Mouse (Mus musculus) left cerebral cortex, adult 11 months (tissue): ENCODE data around the gene Asb5.
"Not testable (repeated sequence)": the region's sequence is repeated elsewhere in the genome, so short reads cannot be mapped to it uniquely, and the experiment has no call there.

ENCODE experiments used
- DNase-seq: peaks from one replicate; pipeline ENCODE4 v3.0.0; 2022; ENCODE audit warnings: low spot score

Asb5 gene

DNA sequence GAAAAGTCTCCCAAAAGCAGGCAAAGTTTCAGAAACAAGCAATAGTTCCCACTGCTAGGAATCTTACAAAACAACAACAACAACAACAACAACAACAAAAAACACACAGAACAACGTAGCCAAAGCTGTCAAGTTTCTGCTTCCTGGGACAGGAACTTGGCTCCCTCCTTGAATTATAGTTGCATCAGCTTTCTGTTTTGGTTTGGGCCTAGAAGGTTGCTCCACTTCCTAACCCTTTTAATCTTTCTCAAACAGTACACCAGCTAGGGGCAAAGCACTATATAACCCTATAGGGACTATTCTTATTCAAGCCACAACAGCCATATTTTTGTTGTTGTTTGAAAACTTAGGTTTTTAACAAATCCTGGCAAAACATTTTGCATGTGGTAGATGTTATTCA lies 12.0 kb downstream of the Asb5 start:
- DNase-seq = no peak

DNA sequence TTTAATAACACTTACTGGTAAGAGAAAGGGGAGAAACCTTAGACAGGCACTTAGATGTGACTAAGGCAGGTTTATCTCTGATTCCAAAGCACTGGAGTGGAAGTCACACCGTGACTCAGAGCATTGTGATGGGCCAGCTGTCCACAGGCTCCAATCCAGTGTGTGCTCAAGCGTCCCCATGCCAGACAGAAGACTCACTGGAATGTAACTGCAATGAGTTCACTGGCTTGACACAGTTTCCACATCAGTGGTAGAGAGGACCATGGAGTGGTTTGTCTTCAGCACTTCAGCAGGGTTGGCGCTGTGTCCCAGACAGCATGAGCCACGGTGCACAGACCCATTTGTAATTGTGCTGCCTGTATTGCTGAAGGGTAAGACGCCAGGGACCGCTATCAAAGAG lies 19.0 kb downstream of the Asb5 start:
- DNase-seq = no peak

DNA sequence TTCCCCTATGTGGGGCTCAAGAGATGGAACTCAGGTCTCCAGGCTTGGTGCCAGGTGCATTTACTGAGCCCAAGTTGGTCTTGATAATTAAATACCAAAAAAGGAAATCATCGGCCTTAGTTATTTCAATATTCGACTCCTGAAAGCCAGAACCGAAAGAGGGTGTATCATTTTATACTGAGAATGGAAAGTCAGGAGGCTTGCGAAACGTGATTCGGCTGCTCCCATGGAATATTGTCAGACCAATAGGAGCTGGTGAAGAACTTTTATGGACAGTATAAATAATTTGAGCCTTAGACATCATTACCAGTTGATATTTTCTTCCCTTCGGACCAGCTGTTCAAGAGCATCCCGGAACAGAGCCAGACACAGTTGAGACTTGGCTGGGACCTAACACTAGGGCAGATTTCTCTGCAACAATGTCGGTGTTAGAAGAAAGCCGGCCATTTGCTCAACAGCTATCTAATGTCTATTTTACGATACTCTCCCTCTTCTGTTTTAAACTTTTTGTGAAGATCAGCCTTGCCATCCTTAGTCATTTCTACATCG lies 20.7 kb downstream of the Asb5 start:
- DNase-seq = no peak

DNA sequence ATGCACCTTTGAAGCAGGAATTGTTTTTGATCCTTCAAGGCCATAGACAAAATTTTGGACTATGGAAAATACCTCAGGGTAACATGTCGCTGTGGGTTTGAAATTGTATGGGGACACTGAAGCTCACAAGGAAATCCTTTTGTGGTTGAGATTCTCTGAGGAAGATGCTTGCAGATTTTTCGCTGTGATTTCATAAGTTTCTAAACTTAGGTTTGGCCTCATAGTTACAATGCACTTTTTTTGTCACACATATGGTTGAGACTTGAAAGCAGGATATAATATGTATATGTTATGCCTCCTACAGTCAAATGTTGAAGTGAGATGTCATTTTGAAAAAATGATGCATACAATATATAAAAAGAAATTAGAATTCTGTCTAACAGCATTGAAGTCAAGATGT lies 25.5 kb downstream of the Asb5 start:
- DNase-seq = no peak

DNA sequence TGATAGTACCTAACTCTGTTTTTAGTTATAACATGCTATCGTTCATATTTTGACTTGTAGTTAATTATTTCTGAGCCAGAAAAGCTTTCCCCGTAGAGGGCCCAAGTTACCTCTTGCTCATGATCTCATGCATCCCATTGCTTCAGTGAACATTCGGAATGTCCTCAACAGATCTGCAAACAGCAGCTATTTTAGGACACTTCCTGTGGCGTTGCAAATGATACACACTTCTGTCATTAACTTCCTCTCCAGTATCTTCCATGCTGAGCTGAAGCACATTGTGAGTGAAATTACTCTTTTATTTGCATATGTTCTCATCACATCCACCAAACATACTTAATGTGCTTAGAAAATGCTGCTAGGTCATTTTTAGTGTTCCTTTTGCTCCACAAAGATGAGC lies 32.8 kb downstream of the Asb5 start:
- no peak for DNase-seq

DNA sequence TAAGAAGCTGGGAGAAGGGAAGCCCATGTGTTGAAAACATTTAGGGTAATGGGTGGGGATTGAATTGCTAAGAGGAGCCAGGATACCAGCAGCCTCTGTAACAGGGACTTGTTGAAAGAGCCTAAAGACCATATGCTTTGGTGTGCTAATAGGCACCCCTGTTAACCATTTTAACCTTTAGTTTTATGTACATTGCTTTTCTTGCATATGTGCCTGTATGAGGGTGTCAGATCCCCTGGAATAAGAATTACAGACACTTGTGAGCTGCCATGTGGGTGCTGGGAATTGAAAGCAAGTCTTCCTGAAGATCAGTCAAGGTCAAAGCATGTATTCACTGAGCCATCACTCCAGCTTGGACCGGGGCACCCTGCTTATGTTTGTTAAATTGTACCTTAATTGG lies 35.8 kb downstream of the Asb5 start:
- DNase-seq = no peak

DNA sequence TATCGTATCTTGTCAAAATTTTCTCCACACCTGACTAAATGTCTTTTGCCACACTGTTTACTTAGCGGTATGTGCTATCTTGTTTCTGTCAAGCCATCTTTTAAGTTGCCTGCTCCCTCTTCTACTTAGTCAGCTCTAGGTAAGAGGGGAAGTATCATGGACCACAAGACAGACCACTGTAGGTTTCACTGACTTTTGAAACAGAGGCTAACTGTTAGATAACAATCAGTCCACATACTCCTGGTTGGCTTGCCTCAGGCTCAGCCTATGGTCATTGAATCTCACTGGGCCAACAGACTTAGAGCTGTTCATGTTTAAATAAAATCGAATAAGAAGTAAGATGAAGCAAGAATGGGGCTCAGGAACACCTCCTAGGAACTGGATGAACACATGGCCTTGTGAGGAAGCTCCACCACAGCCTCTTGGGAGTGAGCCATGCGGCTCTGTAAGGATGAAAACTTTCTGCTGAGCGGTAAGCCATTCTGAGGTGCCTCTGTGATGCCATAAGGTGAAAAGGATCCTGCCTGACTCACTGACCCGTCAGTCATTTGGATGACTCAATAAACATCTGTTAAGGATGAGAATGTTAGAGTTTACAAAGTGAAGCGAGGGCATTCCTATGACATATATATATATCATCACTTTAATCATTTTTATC lies 36.4 kb downstream of the Asb5 start:
- DNase-seq = no peak

DNA sequence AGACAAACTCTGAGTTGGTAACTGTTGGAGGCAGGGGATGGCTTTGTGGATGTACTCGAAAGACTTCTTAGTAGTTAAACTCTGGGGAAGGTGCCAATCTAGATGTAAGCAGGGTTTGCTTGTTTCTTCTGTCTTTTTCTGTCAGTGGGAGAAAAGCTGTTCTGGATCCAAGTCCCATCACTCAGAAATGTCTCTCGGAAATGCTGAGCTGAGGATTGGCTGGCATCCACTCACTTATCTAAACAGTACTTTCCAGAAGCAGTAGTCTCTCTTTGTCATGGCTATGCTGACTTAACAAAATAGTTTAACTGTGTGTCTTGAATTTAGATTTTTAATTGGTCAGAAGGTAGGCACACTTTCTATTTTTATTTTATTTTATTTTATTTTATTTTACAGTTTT lies 37.8 kb downstream of the Asb5 start:
- no peak for DNase-seq

DNA sequence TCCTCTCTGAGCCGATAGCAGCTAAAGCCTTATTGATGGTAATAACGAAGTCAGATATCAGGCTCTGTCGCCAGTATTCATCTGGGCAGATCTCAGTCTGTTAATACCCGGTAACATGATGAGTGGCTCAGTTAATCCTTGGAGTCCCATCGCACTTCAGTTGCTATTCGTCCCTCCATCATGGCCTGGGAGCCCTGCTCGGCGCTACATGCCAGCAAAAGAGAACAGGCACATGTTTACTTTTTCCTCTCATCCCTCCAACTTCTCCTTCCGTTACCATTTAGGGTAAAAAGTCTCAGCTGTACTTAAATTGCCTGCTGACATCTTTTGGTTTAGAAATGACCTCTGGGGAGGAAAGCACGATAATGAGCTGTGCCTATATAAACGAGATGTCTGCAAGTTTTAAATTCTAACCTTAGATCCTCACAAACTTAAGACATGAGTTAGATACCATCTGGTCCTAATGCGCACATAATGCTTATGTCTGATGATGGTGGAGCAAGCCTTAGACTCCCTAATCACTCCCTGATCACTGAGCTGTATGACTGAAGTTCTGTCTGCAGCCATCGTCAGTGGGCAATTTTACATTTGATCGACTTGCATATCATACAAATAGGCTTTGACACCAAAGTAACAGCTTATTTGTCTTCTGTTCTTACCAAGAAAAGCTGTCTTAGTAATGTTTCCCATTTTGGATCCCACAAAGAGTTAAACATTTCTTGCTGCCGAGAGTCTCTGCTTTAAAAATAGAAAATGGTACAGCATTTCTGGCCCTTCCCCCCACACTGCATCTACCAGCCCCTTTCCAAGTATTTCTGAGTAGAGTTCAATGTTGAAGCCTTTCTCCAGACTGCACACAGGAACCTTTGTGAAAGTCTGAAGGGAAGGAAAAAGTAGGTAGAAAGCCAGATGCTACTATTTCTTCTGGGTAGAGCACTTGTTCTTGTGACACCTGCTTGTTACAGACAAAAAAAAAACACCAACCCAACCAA lies 41.5 kb downstream of the Asb5 start:
- no peak for DNase-seq

DNA sequence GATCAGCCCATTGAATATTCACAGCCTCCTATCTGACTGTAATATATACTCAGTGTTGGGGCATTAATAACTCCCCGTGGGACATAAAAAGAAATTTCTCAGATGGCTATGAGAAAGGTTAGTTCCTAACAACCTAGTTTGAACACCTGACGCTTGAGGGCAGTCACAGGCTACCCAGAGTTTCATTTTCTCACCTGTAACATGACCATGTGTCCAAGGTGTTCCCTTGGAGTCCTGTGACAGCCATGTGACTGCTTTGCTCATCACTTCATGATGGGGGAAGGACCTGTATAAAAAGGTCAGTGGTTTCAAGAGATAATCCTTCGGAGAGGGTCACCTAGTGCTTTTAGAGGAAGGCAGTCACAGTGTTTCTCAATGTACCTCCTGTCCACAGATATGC lies 52.1 kb downstream of the Asb5 start:
- no peak for DNase-seq

DNA sequence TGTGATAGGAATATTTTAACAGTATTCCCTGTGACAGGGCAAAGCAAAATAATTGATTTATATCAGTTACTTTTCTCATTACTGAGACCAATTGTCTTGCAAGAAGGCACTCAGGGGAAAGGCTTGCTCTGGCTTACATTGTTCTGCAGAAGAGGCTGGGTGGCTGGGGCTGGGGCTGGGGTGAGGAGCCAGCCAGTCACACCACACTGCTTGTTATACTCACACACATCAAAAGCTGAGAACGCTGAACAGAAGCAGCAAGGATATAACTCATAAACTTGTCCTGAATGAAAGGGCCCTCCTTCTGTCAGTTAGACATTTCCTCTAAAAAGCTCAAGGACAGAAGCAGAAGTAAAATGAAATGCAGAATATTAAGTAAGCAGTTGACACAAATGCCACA lies 53.5 kb downstream of the Asb5 start:
- no peak for DNase-seq

DNA sequence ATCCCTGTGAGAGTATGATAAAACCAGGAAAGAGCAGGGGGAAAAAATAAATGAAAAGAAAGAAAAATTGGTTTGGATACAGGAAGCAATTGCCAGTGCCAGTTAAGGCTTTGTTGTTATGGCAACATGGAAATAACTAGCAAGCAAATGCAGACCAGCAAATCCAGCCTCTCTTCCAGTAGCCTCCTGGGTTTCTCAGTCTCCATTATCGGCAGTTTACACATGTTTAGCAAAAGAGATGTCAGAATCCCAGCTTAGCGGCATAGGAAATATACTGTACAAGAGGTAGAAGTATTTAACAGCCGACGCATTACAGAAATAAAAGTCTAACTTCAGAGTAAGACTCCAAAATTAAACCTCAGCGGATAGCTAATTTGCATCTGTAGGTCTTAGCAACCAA lies 65.3 kb downstream of the Asb5 start:
- peak; percentile 18 for DNase-seq

DNA sequence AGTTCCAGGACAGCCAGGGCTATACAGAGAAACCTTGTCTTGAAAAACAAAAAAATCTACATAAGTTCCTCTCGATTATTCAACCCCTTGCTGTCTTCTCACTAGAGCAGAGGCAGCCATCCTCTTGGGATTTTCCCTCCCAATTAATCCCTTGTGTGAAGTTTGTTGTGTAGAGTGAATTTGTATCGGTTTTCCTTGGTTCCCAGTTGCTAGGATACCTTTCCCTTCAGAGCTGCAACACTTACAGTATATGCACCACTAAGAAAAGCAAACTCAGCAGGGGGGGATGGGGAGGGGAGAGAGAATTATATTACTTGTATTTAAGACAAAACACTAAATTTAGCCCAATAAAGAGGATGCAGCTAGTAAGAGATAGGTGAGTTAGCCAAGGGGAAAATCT lies 66.7 kb downstream of the Asb5 start:
- DNase-seq = no peak

DNA sequence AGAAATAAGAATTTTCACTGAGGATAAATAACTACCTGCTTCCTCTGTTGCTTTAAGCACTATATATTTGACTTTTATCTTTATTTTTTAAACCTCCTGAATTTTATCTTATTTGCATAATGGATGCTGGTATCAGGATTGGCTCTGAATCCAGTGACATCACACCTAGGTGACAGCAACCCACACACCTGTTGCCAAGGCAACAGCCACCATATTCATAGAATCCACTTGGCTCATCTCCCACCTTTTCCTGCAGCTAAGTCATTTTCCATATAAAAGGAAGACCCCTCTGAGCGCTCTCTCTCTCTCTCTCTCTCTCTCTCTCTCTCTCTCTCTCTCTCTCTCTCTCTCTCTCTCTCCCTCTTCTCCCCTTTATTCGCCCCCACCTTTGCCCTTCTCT lies 67.6 kb downstream of the Asb5 start:
- peak; percentile 18 for DNase-seq

DNA sequence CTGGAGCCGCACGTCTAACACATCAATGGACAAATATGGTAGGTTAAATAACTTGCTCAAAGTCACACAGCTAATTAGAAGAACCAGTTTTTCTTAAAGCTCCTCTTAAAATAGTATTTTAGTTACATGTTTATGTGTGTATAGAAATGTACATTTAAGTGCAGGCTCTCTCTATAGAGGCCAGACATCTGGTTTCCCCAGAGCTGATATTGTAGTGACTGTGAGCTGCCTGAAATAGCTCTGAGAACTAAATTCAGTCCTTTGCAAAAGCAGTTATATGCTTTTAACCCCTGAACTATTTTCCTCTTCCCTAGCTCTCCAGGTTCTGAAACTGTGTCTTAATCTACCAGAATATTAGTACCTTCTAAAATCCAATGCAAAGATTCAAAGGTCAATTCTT lies 68.0 kb downstream of the Asb5 start:
- DNase-seq = no peak

DNA sequence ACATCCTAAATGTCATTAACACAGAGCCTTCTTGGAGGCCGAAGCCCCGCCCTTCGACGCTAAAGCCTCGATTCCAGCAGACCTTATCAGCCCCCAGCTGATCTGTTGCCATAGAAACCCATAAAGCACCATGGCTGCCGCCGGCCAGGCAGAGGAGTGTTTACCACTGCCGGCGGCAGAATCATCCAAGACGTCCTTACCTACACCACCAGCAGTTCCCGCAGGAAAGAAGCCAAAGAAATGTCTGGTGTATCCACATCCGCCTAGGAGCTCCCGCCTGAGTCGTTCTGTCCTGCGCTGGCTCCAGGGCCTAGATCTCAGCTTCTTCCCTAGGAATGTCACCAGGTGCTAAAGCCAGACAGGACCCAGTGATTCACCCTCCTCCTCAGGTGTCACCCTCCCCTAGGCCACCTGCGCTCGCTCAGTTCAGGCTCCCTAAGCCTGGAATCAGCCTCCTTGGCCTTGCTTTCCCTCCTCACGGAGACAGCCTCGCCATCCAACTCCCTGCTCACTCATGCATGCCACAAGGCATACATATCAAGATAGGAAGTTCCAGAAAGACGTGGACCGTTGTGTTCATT lies 71.4 kb downstream of the Asb5 start, which contains the start of gene Spata4:
Spata4 (plus strand) TSS at position 111 of the 581 bp plus-strand sequence.
- DNase-seq = peak; percentile 30

DNA sequence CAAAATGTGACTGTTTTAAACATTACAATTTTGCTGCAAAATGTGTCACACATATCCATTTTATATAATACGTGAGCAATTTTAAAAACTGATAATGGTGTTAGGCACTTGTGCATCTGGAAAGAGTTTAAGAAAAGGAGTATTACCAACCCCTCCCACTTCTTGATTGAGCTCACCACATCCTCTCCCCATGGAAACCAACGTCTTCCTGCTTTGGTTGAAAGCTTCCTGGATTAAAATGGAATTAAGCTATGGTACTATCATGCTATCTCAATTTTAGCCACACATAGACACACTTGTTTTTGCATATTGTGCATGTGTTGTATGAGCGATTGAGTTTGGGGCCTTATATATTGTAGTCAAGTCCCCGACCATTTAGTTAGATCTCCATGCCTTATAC lies 74.1 kb downstream of the Asb5 start:
- no peak for DNase-seq

DNA sequence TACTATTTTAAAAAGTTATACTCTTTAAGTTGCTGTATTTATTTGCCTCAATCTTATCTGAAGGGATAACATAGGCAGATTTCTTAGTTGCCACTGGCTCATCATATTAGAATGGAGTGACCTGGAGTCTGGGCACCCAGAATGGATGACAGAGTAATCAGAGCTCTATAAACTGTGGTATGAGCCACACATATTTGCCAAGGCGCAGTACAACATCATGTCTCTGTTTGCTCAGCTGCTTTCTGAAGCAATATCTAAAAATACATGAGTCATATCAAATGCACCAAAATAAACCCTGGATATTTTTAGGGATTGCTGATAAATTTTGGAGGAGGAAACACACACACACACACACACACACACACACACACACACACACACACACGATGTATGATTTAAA lies 80.0 kb downstream of the Asb5 start:
- no peak for DNase-seq

DNA sequence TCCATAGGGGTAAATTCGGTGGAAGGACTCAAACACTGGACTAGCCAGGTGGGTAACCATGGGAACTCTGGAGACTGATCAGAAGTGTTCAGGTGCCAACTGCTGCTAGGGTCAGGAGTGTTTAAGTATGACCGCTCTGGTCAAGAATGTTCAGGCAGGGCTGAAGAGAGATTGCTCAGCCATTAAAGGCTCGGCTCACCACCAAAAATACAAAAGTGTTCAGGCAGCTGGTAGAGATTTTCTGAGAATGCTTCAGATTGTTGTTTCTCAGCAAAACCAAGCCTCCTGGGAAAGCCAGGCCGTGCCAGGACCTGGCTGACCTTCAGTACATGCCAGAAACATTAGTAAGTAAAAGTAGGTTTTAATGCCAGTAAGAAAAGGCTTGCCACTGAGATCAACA lies 80.9 kb downstream of the Asb5 start:
- no peak for DNase-seq

DNA sequence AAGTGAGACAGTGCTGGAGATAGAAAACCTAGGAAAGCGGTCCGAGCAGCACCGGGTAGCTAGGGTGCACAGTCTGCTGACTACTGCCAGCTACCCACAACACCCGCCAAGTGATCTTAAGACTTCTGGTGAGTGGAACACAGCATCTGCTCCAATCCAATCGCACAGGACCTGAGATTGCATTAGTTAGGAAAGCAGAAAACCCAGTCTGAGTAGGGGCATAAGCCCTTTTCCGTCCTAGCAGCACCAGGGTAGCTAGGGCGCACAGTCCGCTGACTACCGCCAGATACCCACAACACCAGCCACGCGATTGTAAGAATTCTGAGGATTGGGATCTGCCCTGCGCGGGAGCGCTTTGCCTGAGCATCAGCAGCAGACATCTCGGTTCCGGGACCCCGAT lies 87.3 kb downstream of the Asb5 start:
- not testable (repeated sequence) for DNase-seq
